Mouse (Mus musculus) heart, adult 2 months (tissue): ENCODE results near the gene Map3k21. TPM values are rescaled to one million over a fixed set of nuclear protein-coding genes. Genes with fewer than 3 reads are reported as not detected.

Experiments
- DNase-seq, 2 experiments: peaks; one replicate each; pipeline ENCODE4 v3.0.0; 2021
- H3K27ac ChIP-seq: fragments of 200-600 bp; 2 replicates; pipeline ENCODE4 v1.8.1; 2022
- H3K27me3 ChIP-seq: fragments of 200-500 bp; 2 replicates; pipeline ENCODE4 v1.6.1; 2012; ENCODE audit warnings: mild to moderate bottlenecking, low read length, inconsistent platforms, mixed read lengths; ENCODE audit not compliant: control insufficient read depth, insufficient read depth
- H3K36me3 ChIP-seq: fragments of 200-500 bp; 2 replicates; pipeline ENCODE4 v1.6.1; 2012; ENCODE audit warnings: low read length, inconsistent platforms; ENCODE audit not compliant: control insufficient read depth, insufficient read depth
- H3K4me1 ChIP-seq: fragments of 200-500 bp; 2 replicates; pipeline ENCODE4 v1.6.1; 2011; ENCODE audit warnings: low read length; ENCODE audit not compliant: control insufficient read depth, insufficient read depth
- H3K4me3 ChIP-seq: fragments of 200-600 bp; 2 replicates; pipeline ENCODE4 v1.8.1; 2022
- H3K79me2 ChIP-seq: fragments of 200-500 bp; replicated peaks from 2 replicates; pipeline ENCODE4 v1.6.1; 2012; ENCODE audit warnings: mild to moderate bottlenecking, inconsistent platforms, low read length, moderate library complexity, mixed read lengths; ENCODE audit not compliant: control insufficient read depth, insufficient read depth
- H3K9ac ChIP-seq: fragments of 200-500 bp; 2 replicates; pipeline ENCODE4 v1.6.1; 2012; ENCODE audit warnings: low read depth, mild to moderate bottlenecking, control low read depth, inconsistent platforms, low read length, mixed read lengths
- CTCF ChIP-seq: fragments of 200-600 bp; IDR thresholded peaks from 2 replicates; pipeline ENCODE4 v1.8.1; 2022; ENCODE audit warnings: antibody characterized with exemption, mild to moderate bottlenecking, moderate library complexity
- EP300 ChIP-seq: fragments of 200-500 bp; IDR thresholded peaks from 2 replicates; pipeline ENCODE4 v1.6.1; 2011; ENCODE audit warnings: low read depth, low read length, control low read depth; ENCODE audit not compliant: insufficient read depth
- POLR2A ChIP-seq: fragments of 200-500 bp; IDR thresholded peaks from 2 replicates; pipeline ENCODE4 v1.6.1; 2011; ENCODE audit warnings: mild to moderate bottlenecking, low read depth, low read length, control low read depth; ENCODE audit not compliant: insufficient read depth
- WGBS: fragments of 180-500 bp; shearing (Covaris S2); methylation state at CpG from one replicate; pipeline ENCODE4 v1.1.7; 2018; 5-methylcytosine and 5-hydroxymethylcytosine counted together
- intact Hi-C: fragments of 180-260 bp; cut with DNase I; formaldehyde crosslinking; loops from one replicate; pipeline ENCODE4 v1.15.1; 2025
- polyA plus RNA-seq: library from polyadenylated mRNA; depleted of rRNA; stranded (reverse); fragments of >200 nt; gene quantifications from 2 replicates; pipeline ENCODE4 v1.2.3, GENCODE M21; 2012
- total RNA-seq, 2 experiments: library from RNA; stranded (reverse); gene quantifications; 2 replicates each; pipeline ENCODE4 v1.2.3; 2021

Gene Map3k21
- total and polyA plus RNA-seq, 3 experiments, result 0.51 to 1.1 (median 0.66) TPM

- TF ChIP-seq CTCF (0 out of 2 replicates have a peak, but pooled peaks have one; percentile 16), POLR2A (no peak)
- H3K27ac ChIP-seq, result no peak overlapping the region
- 71% methylated on average over 2 of the region's 2 CpGs for WGBS
- no peaks in the 10 kb centered on the region for H3K36me3 ChIP-seq
- intact Hi-C loops, result no loop called here
- H3K9ac ChIP-seq, result no peak overlapping the region
- H3K4me1 ChIP-seq, result no peaks in the 10 kb centered on the region
- no peaks in the 10 kb centered on the region for H3K79me2 ChIP-seq
- peaks cover 10% of the 10 kb centered on the region for H3K27me3 ChIP-seq
- H3K4me3 ChIP-seq, result no peak overlapping the region
- no peak for DNase-seq
Measured at GRCm38 (mm10) chr8:125907311-125907710, 2.9 kb upstream of the Map3k21 start.

- TF ChIP-seq EP300, result no peak
- intact Hi-C loops, result no loop called here
- Histone ChIP-seq H3K27me3 (peaks cover 10% of the 10 kb centered on the region), H3K4me3 (peak overlapping the region; percentile 47), H3K27ac (no peak overlapping the region), H3K36me3 (no peaks in the 10 kb centered on the region), H3K79me2 (no peaks in the 10 kb centered on the region), H3K4me1 (no peaks in the 10 kb centered on the region), H3K9ac (no peak overlapping the region)
- WGBS, result 5% methylated on average over 30 of the region's 30 CpGs
- DNase-seq, result peak; percentile 35 to 41
Measured at GRCm38 (mm10) chr8:125909661-125910364, 437 bp upstream of the Map3k21 start.

GRCm38 (mm10) chr8:125911229-125911580 lies 955 bp downstream of the Map3k21 start:
- H3K79me2 ChIP-seq, result no peaks in the 10 kb centered on the region
- WGBS, result 7% methylated on average over 31 of the region's 31 CpGs
- peaks cover 12% of the 10 kb centered on the region for H3K27me3 ChIP-seq
- no peak overlapping the region for H3K27ac ChIP-seq
- no peak for TF ChIP-seq POLR2A
- TF ChIP-seq EP300, result no peak
- TF ChIP-seq CTCF, result no peak
- H3K9ac ChIP-seq, result peak overlapping the region; percentile 28; the same call in 1 of the 2 replicates
- no peaks in the 10 kb centered on the region for H3K4me1 ChIP-seq
- intact Hi-C loops, result no loop called here
- no peaks in the 10 kb centered on the region for H3K36me3 ChIP-seq
- H3K4me3 ChIP-seq, result peak overlapping the region; percentile 47
- DNase-seq, result no peak

- H3K79me2 ChIP-seq, result no peaks in the 10 kb centered on the region
- DNase-seq, result no peak
- 86% methylated on average over 4 of the region's 4 CpGs for WGBS
- H3K36me3 ChIP-seq, result no peaks in the 10 kb centered on the region
- no peaks in the 10 kb centered on the region for H3K4me1 ChIP-seq
- intact Hi-C loops, result no loop called here
- H3K27ac ChIP-seq, result no peak overlapping the region
- H3K4me3 ChIP-seq, result no peak overlapping the region
- no peak overlapping the region for H3K9ac ChIP-seq
- peaks cover 12% of the 10 kb centered on the region for H3K27me3 ChIP-seq
- no peak for TF ChIP-seq CTCF
- no peak for TF ChIP-seq EP300
- TF ChIP-seq POLR2A, result no peak
Measured at GRCm38 (mm10) chr8:125913206-125913605, 3.0 kb downstream of the Map3k21 start.

- H3K27ac ChIP-seq, result no peak overlapping the region
- no peak overlapping the region for H3K4me3 ChIP-seq
- H3K79me2 ChIP-seq, result no peaks in the 10 kb centered on the region
- TF ChIP-seq POLR2A (no peak), EP300 (no peak), CTCF (no peak)
- no peaks in the 10 kb centered on the region for H3K36me3 ChIP-seq
- intact Hi-C loops, result no loop called here
- WGBS, result 82% methylated on average over 9 of the region's 9 CpGs
- no peak overlapping the region for H3K9ac ChIP-seq
- H3K4me1 ChIP-seq, result no peaks in the 10 kb centered on the region
- DNase-seq, result no peak
- peaks cover 12% of the 10 kb centered on the region for H3K27me3 ChIP-seq
Measured at GRCm38 (mm10) chr8:125914386-125914785, 4.1 kb downstream of the Map3k21 start.

- 61% methylated on average over 10 of the region's 10 CpGs for WGBS
- peaks cover 2% of the 10 kb centered on the region; the same call in 1 of the 2 replicates for H3K27me3 ChIP-seq
- no peaks in the 10 kb centered on the region for H3K79me2 ChIP-seq
- no peak for DNase-seq
- H3K36me3 ChIP-seq, result no peaks in the 10 kb centered on the region
- intact Hi-C loops, result no loop called here
- TF ChIP-seq POLR2A, result no peak
- no peak overlapping the region for H3K4me3 ChIP-seq
- no peaks in the 10 kb centered on the region for H3K4me1 ChIP-seq
- no peak overlapping the region for H3K27ac ChIP-seq
- no peak overlapping the region for H3K9ac ChIP-seq
Measured at GRCm38 (mm10) chr8:125917013-125917412, 6.8 kb downstream of the Map3k21 start.

GRCm38 (mm10) chr8:125918719-125919118 lies 8.5 kb downstream of the Map3k21 start:
- Histone ChIP-seq H3K27me3 (peaks cover 2% of the 10 kb centered on the region; the same call in 1 of the 2 replicates), H3K79me2 (no peaks in the 10 kb centered on the region), H3K9ac (no peak overlapping the region), H3K36me3 (no peaks in the 10 kb centered on the region), H3K4me1 (no peaks in the 10 kb centered on the region), H3K27ac (no peak overlapping the region), H3K4me3 (no peak overlapping the region)
- intact Hi-C loops, result no loop called here
- WGBS, result 81% methylated on average over 2 of the region's 2 CpGs
- DNase-seq, result no peak
- no peak for TF ChIP-seq CTCF
- TF ChIP-seq EP300, result no peak
- TF ChIP-seq POLR2A, result no peak
